8 mouse cellular contexts compared by ENCODE assay signal in genomic region chr1:64408807-64409582, GRCm38 (mm10).
DNase-seq lines count a peak whose midpoint lies in the region.

No protein-coding gene starts in this region.

- intact Hi-C loops in heart, postnatal 10 days (cut with DNase I): no loop called here

- peak; percentile 36 for DNase-seq in heart, adult 11 months
- no peak for DNase-seq in heart, adult 18-20 months
- DNase-seq in Muller cell, postnatal 12 days (ENCODE audit: inconsistent ontology term): peak; percentile 85
- peak; percentile 88 for DNase-seq in cerebellum, adult 9-11 months
- DNase-seq in layer of hippocampus, postnatal 10 days (ENCODE audit: low spot score in 2 of 2): peak; percentile 19 to 50
- no peak for DNase-seq in thymus, postnatal 14 days
- DNase-seq in ovary, adult 18-20 months (ENCODE audit: low spot score): no peak
- no peak for DNase-seq in heart, postnatal 10 days

Comparison
In these comparisons a context has a peak if more than half of its experiments do, and no peak if none do; other contexts are left out.
1. DNase-seq: peak in heart, adult 11 months (single experiment), Muller cell, postnatal 12 days (single experiment), cerebellum, adult 9-11 months (single experiment) and layer of hippocampus, postnatal 10 days (2 of 2); none in heart, adult 18-20 months (0 of 2), thymus, postnatal 14 days (single experiment), ovary, adult 18-20 months (single experiment) and heart, postnatal 10 days (0 of 2).